Mouse (Mus musculus) embryonic facial prominence, embryonic 12.5 days (tissue): ENCODE results near the gene Pms1. TPM values are rescaled to one million over a fixed set of nuclear protein-coding genes. Genes with fewer than 3 reads are reported as not detected.
A peak's percentile ranks its signal among the peaks of the same experiment; 100 is the strongest.
"Not testable (repeated sequence)": the region's sequence is repeated elsewhere in the genome, so short reads cannot be mapped to it uniquely, and the experiment has no call there.

ENCODE experiments used
- ATAC-seq: fragments of 200-750 bp; cut with Nextera tagmentation; 2 replicates; pipeline ENCODE4 v1.8.0; 2017; ENCODE audit not compliant: insufficient number of reproducible peaks, insufficient read depth, low FRiP score, low TSS enrichment
- H3K27ac ChIP-seq: fragments of 300-500 bp; sonication (generic); 2 replicates; pipeline ENCODE4 v1.5.1; 2016; ENCODE audit warnings: mild to moderate bottlenecking
- H3K27me3 ChIP-seq: fragments of 300-500 bp; sonication (generic); 2 replicates; pipeline ENCODE4 v1.6.1; 2016; ENCODE audit warnings: mild to moderate bottlenecking, moderate library complexity
- H3K36me3 ChIP-seq: fragments of 300-500 bp; sonication (generic); 2 replicates; pipeline ENCODE4 v1.6.1; 2016; ENCODE audit warnings: mild to moderate bottlenecking
- H3K4me1 ChIP-seq: fragments of 300-500 bp; sonication (generic); 2 replicates; pipeline ENCODE4 v1.6.1; 2016
- H3K4me2 ChIP-seq: fragments of 300-500 bp; sonication (generic); replicated peaks from 2 replicates; pipeline ENCODE4 v1.6.1; 2016; ENCODE audit warnings: mild to moderate bottlenecking, moderate library complexity
- H3K4me3 ChIP-seq: fragments of 300-500 bp; sonication (generic); 2 replicates; pipeline ENCODE4 v1.5.1; 2016; ENCODE audit warnings: mild to moderate bottlenecking
- H3K9ac ChIP-seq: fragments of 300-500 bp; sonication (generic); 2 replicates; pipeline ENCODE4 v1.6.1; 2016; ENCODE audit warnings: mild to moderate bottlenecking, moderate library complexity
- H3K9me3 ChIP-seq: fragments of 300-500 bp; sonication (generic); 2 replicates; pipeline ENCODE4 v1.6.1; 2016; ENCODE audit warnings: mild to moderate bottlenecking, moderate library complexity
- WGBS: fragments of 180-500 bp; shearing (Covaris S2); methylation state at CpG from one replicate; pipeline ENCODE4 v1.1.7; 2016; 5-methylcytosine and 5-hydroxymethylcytosine counted together
- polyA plus RNA-seq: library from polyadenylated mRNA; unstranded; fragments of >200 nt; fragmentation: Nextera tagmentation; extraction: Ambion mirVana; gene quantifications from 2 replicates; pipeline ENCODE4 v1.2.1, GENCODE M21; 2016

The Pms1 gene
- polyA plus RNA-seq, result 24.2 and 25.3 TPM in 2 replicates

GRCm38 (mm10) chr1:53296581-53297383, at the start of gene Pms1, which contains the start of the genes Ormdl1 and Gm28778:
Gene Pms1 (minus strand): TSS chr1:53297018.
Gene Ormdl1 (plus strand): TSS chr1:53297095.
Gene Gm28778 (plus strand): TSS chr1:53297111.
- peak within 1 kb of the TSS; percentile 59 for H3K4me2 ChIP-seq
- under 1% methylated on average over 66 of the region's 66 CpGs for WGBS
- H3K27me3 ChIP-seq, result no peaks in the 10 kb centered on the region
- H3K36me3 ChIP-seq, result no peaks in the 10 kb centered on the region
- peak within 1 kb of the TSS; percentile 84 for H3K27ac ChIP-seq
- no peaks in the 10 kb centered on the region for H3K9me3 ChIP-seq
- 0 out of 2 replicates have a peak, but pooled peaks cover 5% of the 10 kb centered on the region for H3K4me1 ChIP-seq
- peak within 1 kb of the TSS; percentile 84 for H3K4me3 ChIP-seq
- peak; percentile 100 for ATAC-seq
- H3K9ac ChIP-seq, result peak within 1 kb of the TSS; percentile 77

GRCm38 (mm10) chr1:53341071-53341470, 44.3 kb upstream of the Pms1 start:
- Histone ChIP-seq H3K9me3 (peaks cover 4% of the 10 kb centered on the region; the same call in 1 of the 2 replicates), H3K4me2 (no peak overlapping the region), H3K4me1 (no peaks in the 10 kb centered on the region), H3K9ac (no peak overlapping the region), H3K36me3 (peaks cover 47% of the 10 kb centered on the region), H3K27ac (no peak overlapping the region), H3K27me3 (no peaks in the 10 kb centered on the region), H3K4me3 (no peak overlapping the region)
- 98% methylated on average over 2 of the region's 2 CpGs for WGBS
- no peak for ATAC-seq

GRCm38 (mm10) chr1:53337403-53337802, 40.6 kb upstream of the Pms1 start:
- not testable (repeated sequence) for H3K4me2 ChIP-seq, H3K4me1 ChIP-seq, ATAC-seq, H3K27me3 ChIP-seq, H3K27ac ChIP-seq, H3K9me3 ChIP-seq, H3K4me3 ChIP-seq, H3K9ac ChIP-seq
- H3K36me3 ChIP-seq, result peaks cover 19% of the 10 kb centered on the region
- WGBS, result 71% methylated on average over 2 of the region's 2 CpGs

GRCm38 (mm10) chr1:53335465-53335864, 38.6 kb upstream of the Pms1 start:
- H3K4me3 ChIP-seq, result no peak overlapping the region
- no peaks in the 10 kb centered on the region for H3K9me3 ChIP-seq
- no peaks in the 10 kb centered on the region for H3K27me3 ChIP-seq
- no peak for ATAC-seq
- H3K4me2 ChIP-seq, result no peak overlapping the region
- no peaks in the 10 kb centered on the region for H3K4me1 ChIP-seq
- no peak overlapping the region for H3K9ac ChIP-seq
- peaks cover 3% of the 10 kb centered on the region for H3K36me3 ChIP-seq
- no peak overlapping the region for H3K27ac ChIP-seq

GRCm38 (mm10) chr1:53333527-53333926, 36.7 kb upstream of the Pms1 start:
- not testable (repeated sequence) for H3K9me3 ChIP-seq, H3K4me2 ChIP-seq, H3K36me3 ChIP-seq, H3K27me3 ChIP-seq, H3K4me3 ChIP-seq, H3K9ac ChIP-seq, H3K4me1 ChIP-seq, ATAC-seq, H3K27ac ChIP-seq
- WGBS, result 83% methylated on average over 5 of the region's 5 CpGs

- Histone ChIP-seq H3K27me3 (no peaks in the 10 kb centered on the region), H3K9me3 (no peaks in the 10 kb centered on the region), H3K4me3 (no peak overlapping the region), H3K36me3 (peaks cover 12% of the 10 kb centered on the region), H3K4me2 (no peak overlapping the region), H3K4me1 (no peaks in the 10 kb centered on the region), H3K27ac (no peak overlapping the region), H3K9ac (no peak overlapping the region)
- ATAC-seq, result no peak
- WGBS, result 97% methylated on average over 5 of the region's 5 CpGs
Measured at GRCm38 (mm10) chr1:53324827-53325494, 28.1 kb upstream of the Pms1 start.

GRCm38 (mm10) chr1:53324277-53324676, 27.5 kb upstream of the Pms1 start:
- Histone ChIP-seq H3K27ac (no peak overlapping the region), H3K27me3 (no peaks in the 10 kb centered on the region), H3K9me3 (no peaks in the 10 kb centered on the region), H3K9ac (no peak overlapping the region), H3K4me3 (no peak overlapping the region), H3K4me1 (no peaks in the 10 kb centered on the region), H3K4me2 (no peak overlapping the region), H3K36me3 (peaks cover 12% of the 10 kb centered on the region)
- 98% methylated on average over 1 of the region's 1 CpGs for WGBS
- ATAC-seq, result no peak

- Histone ChIP-seq H3K27ac (no peak overlapping the region), H3K9ac (no peak overlapping the region), H3K4me2 (no peak overlapping the region), H3K4me1 (no peaks in the 10 kb centered on the region), H3K4me3 (no peak overlapping the region), H3K9me3 (no peaks in the 10 kb centered on the region), H3K27me3 (no peaks in the 10 kb centered on the region), H3K36me3 (peaks cover 16% of the 10 kb centered on the region)
- WGBS, result 90% methylated on average over 5 of the region's 5 CpGs
- no peak for ATAC-seq
Measured at GRCm38 (mm10) chr1:53323254-53323653, 26.4 kb upstream of the Pms1 start.

GRCm38 (mm10) chr1:53321662-53322344, 25.0 kb upstream of the Pms1 start:
- Histone ChIP-seq H3K36me3 (peaks cover 21% of the 10 kb centered on the region), H3K4me1 (no peaks in the 10 kb centered on the region), H3K4me3 (no peak overlapping the region), H3K27ac (no peak overlapping the region), H3K9me3 (no peaks in the 10 kb centered on the region), H3K9ac (no peak overlapping the region), H3K27me3 (no peaks in the 10 kb centered on the region), H3K4me2 (no peak overlapping the region)
- no peak for ATAC-seq
- 93% methylated on average over 4 of the region's 4 CpGs for WGBS

- peak within 1 kb of the TSS; percentile 46 for H3K4me2 ChIP-seq
Measured at GRCm38 (mm10) chr1:53312989-53313967, 16.5 kb upstream of the Pms1 start, which contains the start of gene Osgepl1. Gene Osgepl1 (plus strand): TSS chr1:53313624.

GRCm38 (mm10) chr1:53300506-53300905, 3.7 kb upstream of the Pms1 start:
- ATAC-seq, result no peak
- Histone ChIP-seq H3K9ac (no peak overlapping the region), H3K4me2 (no peak overlapping the region), H3K4me1 (0 out of 2 replicates have a peak, but pooled peaks cover 5% of the 10 kb centered on the region), H3K27ac (no peak overlapping the region), H3K9me3 (no peaks in the 10 kb centered on the region), H3K27me3 (no peaks in the 10 kb centered on the region), H3K4me3 (no peak overlapping the region), H3K36me3 (no peaks in the 10 kb centered on the region)
- WGBS, result 86% methylated on average over 4 of the region's 4 CpGs

More at GRCm38 (mm10) chr1:53312989-53313967, 16.5 kb upstream of the Pms1 start, which contains the start of gene Osgepl1:
- peak; percentile 82 for ATAC-seq
- Histone ChIP-seq H3K9me3 (no peaks in the 10 kb centered on the region), H3K4me3 (peak within 1 kb of the TSS; percentile 56), H3K27me3 (no peaks in the 10 kb centered on the region), H3K9ac (peak within 1 kb of the TSS; percentile 62), H3K36me3 (peaks cover 5% of the 10 kb centered on the region), H3K27ac (peak within 1 kb of the TSS; percentile 86), H3K4me1 (no peaks in the 10 kb centered on the region)
- 3% methylated on average over 27 of the region's 27 CpGs for WGBS
